Mouse (Mus musculus) neural tube, embryonic 13.5 days (tissue): Measurements from ENCODE around the gene Trabd2b. TPM values are rescaled to one million over a fixed set of nuclear protein-coding genes. Genes with fewer than 3 reads are reported as not detected.
A peak's percentile ranks its signal among the peaks of the same experiment; 100 is the strongest.

Source experiments
- ATAC-seq: fragments of 200-750 bp; cut with Nextera tagmentation; 2 replicates; pipeline ENCODE4 v1.8.0; 2017; ENCODE audit warnings: low read depth, mild to moderate bottlenecking, moderate TSS enrichment, moderate library complexity
- H3K27ac ChIP-seq: fragments of 300-500 bp; sonication (generic); replicated peaks from 2 replicates; pipeline ENCODE4 v1.5.1; 2015; ENCODE audit warnings: moderate library complexity, mild to moderate bottlenecking, inconsistent platforms
- H3K27me3 ChIP-seq: fragments of 300-500 bp; sonication (generic); 2 replicates; pipeline ENCODE4 v1.6.1; 2015; ENCODE audit warnings: mild to moderate bottlenecking, inconsistent platforms
- H3K36me3 ChIP-seq: fragments of 300-500 bp; sonication (generic); 2 replicates; pipeline ENCODE4 v1.6.1; 2015; ENCODE audit warnings: mild to moderate bottlenecking, inconsistent platforms
- H3K4me1 ChIP-seq: fragments of 300-500 bp; sonication (generic); replicated peaks from 2 replicates; pipeline ENCODE4 v1.6.1; 2015; ENCODE audit warnings: inconsistent platforms
- H3K4me2 ChIP-seq: fragments of 300-500 bp; sonication (generic); 2 replicates; pipeline ENCODE4 v1.6.1; 2015; ENCODE audit warnings: inconsistent platforms, mild to moderate bottlenecking, moderate library complexity
- H3K4me3 ChIP-seq: fragments of 300-500 bp; sonication (generic); 2 replicates; pipeline ENCODE4 v1.5.1; 2015; ENCODE audit warnings: mild to moderate bottlenecking, inconsistent platforms
- H3K9ac ChIP-seq: fragments of 300-500 bp; sonication (generic); 2 replicates; pipeline ENCODE4 v1.6.1; 2015; ENCODE audit warnings: moderate library complexity, mild to moderate bottlenecking, inconsistent platforms
- H3K9me3 ChIP-seq: fragments of 300-500 bp; sonication (generic); 2 replicates; pipeline ENCODE4 v1.6.1; 2016; ENCODE audit warnings: inconsistent platforms
- WGBS: fragments of 180-500 bp; shearing (Covaris S2); methylation state at CpG from one replicate; pipeline ENCODE4 v1.1.7; 2015; 5-methylcytosine and 5-hydroxymethylcytosine counted together
- polyA plus RNA-seq: library from polyadenylated mRNA; unstranded; fragments of >200 nt; fragmentation: Nextera tagmentation; extraction: Ambion mirVana; gene quantifications from 2 replicates; pipeline ENCODE4 v1.2.1, GENCODE M21; 2015

Gene Trabd2b
- polyA plus RNA-seq, 1 experiment from 2014 or later: 0.84 TPM

- Histone ChIP-seq H3K9me3 (no peaks in the 10 kb centered on the region), H3K4me2 (no peak overlapping the region), H3K27me3 (no peaks in the 10 kb centered on the region), H3K4me3 (no peak overlapping the region), H3K36me3 (no peaks in the 10 kb centered on the region), H3K9ac (no peak overlapping the region), H3K4me1 (peaks cover 8% of the 10 kb centered on the region), H3K27ac (no peak overlapping the region)
- 49% methylated on average over 8 of the region's 8 CpGs for whole genome bisulfite sequencing
- ATAC-seq: no peak
These were observed 194.9 kb downstream of the Trabd2b start for GRCm38 (mm10) chr4:114601201-114602009.

GRCm38 (mm10) chr4:114605670-114606069, 199.1 kb downstream of the Trabd2b start:
- Histone ChIP-seq H3K36me3 (no peaks in the 10 kb centered on the region), H3K9ac (no peak overlapping the region), H3K27ac (no peak overlapping the region), H3K4me2 (no peak overlapping the region), H3K9me3 (no peaks in the 10 kb centered on the region), H3K4me3 (no peak overlapping the region), H3K4me1 (peaks cover 8% of the 10 kb centered on the region), H3K27me3 (no peaks in the 10 kb centered on the region)
- WGBS: 71% methylated on average over 3 of the region's 3 CpGs
- no peak for ATAC-seq

- Histone ChIP-seq H3K4me3 (no peak overlapping the region), H3K27ac (no peak overlapping the region), H3K4me2 (no peak overlapping the region), H3K9me3 (no peaks in the 10 kb centered on the region), H3K4me1 (no peaks in the 10 kb centered on the region), H3K36me3 (no peaks in the 10 kb centered on the region), H3K9ac (no peak overlapping the region), H3K27me3 (no peaks in the 10 kb centered on the region)
- WGBS: 71% methylated on average over 2 of the region's 2 CpGs
- no peak for ATAC-seq
These were observed 201.3 kb downstream of the Trabd2b start for GRCm38 (mm10) chr4:114607873-114608272.

- Histone ChIP-seq H3K4me1 (no peaks in the 10 kb centered on the region), H3K9ac (no peak overlapping the region), H3K27me3 (no peaks in the 10 kb centered on the region), H3K9me3 (no peaks in the 10 kb centered on the region), H3K27ac (no peak overlapping the region), H3K36me3 (no peaks in the 10 kb centered on the region), H3K4me3 (no peak overlapping the region), H3K4me2 (no peak overlapping the region)
- ATAC-seq: no peak
- WGBS: 82% methylated on average over 4 of the region's 4 CpGs
These were observed 202.8 kb downstream of the Trabd2b start for GRCm38 (mm10) chr4:114609297-114609696.

- H3K27ac ChIP-seq: no peak overlapping the region
- H3K36me3 ChIP-seq: no peaks in the 10 kb centered on the region
- no peak overlapping the region for H3K4me2 ChIP-seq
- no peaks in the 10 kb centered on the region for H3K9me3 ChIP-seq
- WGBS: 84% methylated on average over 8 of the region's 8 CpGs
- ATAC-seq: no peak
- no peak overlapping the region for H3K4me3 ChIP-seq
- H3K9ac ChIP-seq: no peak overlapping the region
- no peaks in the 10 kb centered on the region for H3K27me3 ChIP-seq
- H3K4me1 ChIP-seq: no peaks in the 10 kb centered on the region
These were observed 204.8 kb downstream of the Trabd2b start for GRCm38 (mm10) chr4:114611166-114611929.

GRCm38 (mm10) chr4:114612032-114612431, 205.5 kb downstream of the Trabd2b start:
- no peak overlapping the region for H3K4me2 ChIP-seq
- H3K9me3 ChIP-seq: no peaks in the 10 kb centered on the region
- ATAC-seq: no peak
- no peaks in the 10 kb centered on the region for H3K36me3 ChIP-seq
- no peaks in the 10 kb centered on the region for H3K27me3 ChIP-seq
- no peak overlapping the region for H3K27ac ChIP-seq
- no peak overlapping the region for H3K4me3 ChIP-seq
- H3K9ac ChIP-seq: no peak overlapping the region
- WGBS: 87% methylated on average over 5 of the region's 5 CpGs
- H3K4me1 ChIP-seq: no peaks in the 10 kb centered on the region

- Histone ChIP-seq H3K27ac (no peak overlapping the region), H3K9me3 (no peaks in the 10 kb centered on the region), H3K27me3 (no peaks in the 10 kb centered on the region), H3K4me3 (no peak overlapping the region), H3K9ac (no peak overlapping the region), H3K36me3 (no peaks in the 10 kb centered on the region), H3K4me1 (no peaks in the 10 kb centered on the region), H3K4me2 (no peak overlapping the region)
- no peak for ATAC-seq
- WGBS: 87% methylated on average over 4 of the region's 4 CpGs
These were observed 206.3 kb downstream of the Trabd2b start for GRCm38 (mm10) chr4:114612827-114613226.

- WGBS: 79% methylated on average over 1 of the region's 1 CpGs
- no peaks in the 10 kb centered on the region for H3K27me3 ChIP-seq
These were observed 207.6 kb downstream of the Trabd2b start for GRCm38 (mm10) chr4:114614086-114614485.

GRCm38 (mm10) chr4:114615765-114616164, 209.2 kb downstream of the Trabd2b start:
- no peaks in the 10 kb centered on the region for H3K9me3 ChIP-seq
- no peak overlapping the region for H3K27ac ChIP-seq
- H3K36me3 ChIP-seq: no peaks in the 10 kb centered on the region
- no peaks in the 10 kb centered on the region for H3K27me3 ChIP-seq
- no peak for ATAC-seq
- H3K9ac ChIP-seq: no peak overlapping the region
- 91% methylated on average over 4 of the region's 4 CpGs for WGBS
- no peak overlapping the region for H3K4me3 ChIP-seq
- H3K4me2 ChIP-seq: no peak overlapping the region
- no peaks in the 10 kb centered on the region for H3K4me1 ChIP-seq

More at GRCm38 (mm10) chr4:114614086-114614485, 207.6 kb downstream of the Trabd2b start:
- H3K36me3 ChIP-seq: no peaks in the 10 kb centered on the region
- H3K4me2 ChIP-seq: no peak overlapping the region
- H3K4me1 ChIP-seq: no peaks in the 10 kb centered on the region
- H3K9ac ChIP-seq: no peak overlapping the region
- ATAC-seq: no peak
- H3K27ac ChIP-seq: no peak overlapping the region
- H3K9me3 ChIP-seq: no peaks in the 10 kb centered on the region
- no peak overlapping the region for H3K4me3 ChIP-seq

GRCm38 (mm10) chr4:114622929-114623328, 216.4 kb downstream of the Trabd2b start:
- 74% methylated on average over 5 of the region's 5 CpGs for WGBS
- H3K27ac ChIP-seq: no peak overlapping the region
- peaks cover 27% of the 10 kb centered on the region for H3K4me1 ChIP-seq
- no peaks in the 10 kb centered on the region for H3K9me3 ChIP-seq
- H3K36me3 ChIP-seq: no peaks in the 10 kb centered on the region
- no peak for ATAC-seq
- H3K9ac ChIP-seq: no peak overlapping the region
- peaks cover 3% of the 10 kb centered on the region; the same call in 1 of the 2 replicates for H3K27me3 ChIP-seq
- H3K4me3 ChIP-seq: no peak overlapping the region
- H3K4me2 ChIP-seq: no peak overlapping the region

- Histone ChIP-seq H3K27ac (peak overlapping the region; percentile 42; the same call in 1 of the 2 replicates), H3K4me2 (no peak overlapping the region), H3K9ac (no peak overlapping the region), H3K36me3 (no peaks in the 10 kb centered on the region), H3K4me3 (no peak overlapping the region), H3K9me3 (no peaks in the 10 kb centered on the region), H3K27me3 (peaks cover 3% of the 10 kb centered on the region; the same call in 1 of the 2 replicates), H3K4me1 (peaks cover 27% of the 10 kb centered on the region)
- ATAC-seq: peak; percentile 38; the same call in 1 of the 2 replicates
- WGBS: 17% methylated on average over 3 of the region's 3 CpGs
These were observed 217.8 kb downstream of the Trabd2b start for GRCm38 (mm10) chr4:114624114-114624910.

GRCm38 (mm10) chr4:114625357-114625756, 218.8 kb downstream of the Trabd2b start:
- H3K4me2 ChIP-seq: no peak overlapping the region
- WGBS: 0% methylated on average over 4 of the region's 4 CpGs
- H3K9me3 ChIP-seq: no peaks in the 10 kb centered on the region
- no peak overlapping the region for H3K4me3 ChIP-seq
- peaks cover 3% of the 10 kb centered on the region; the same call in 1 of the 2 replicates for H3K27me3 ChIP-seq
- no peak overlapping the region for H3K9ac ChIP-seq
- no peaks in the 10 kb centered on the region for H3K36me3 ChIP-seq
- H3K4me1 ChIP-seq: peaks cover 27% of the 10 kb centered on the region
- H3K27ac ChIP-seq: 0 out of 2 replicates have a peak overlapping the region, but pooled peaks have one; percentile 6
- no peak for ATAC-seq
